ENCODE assay signal across 8 mouse cellular contexts in the genomic region with DNA sequence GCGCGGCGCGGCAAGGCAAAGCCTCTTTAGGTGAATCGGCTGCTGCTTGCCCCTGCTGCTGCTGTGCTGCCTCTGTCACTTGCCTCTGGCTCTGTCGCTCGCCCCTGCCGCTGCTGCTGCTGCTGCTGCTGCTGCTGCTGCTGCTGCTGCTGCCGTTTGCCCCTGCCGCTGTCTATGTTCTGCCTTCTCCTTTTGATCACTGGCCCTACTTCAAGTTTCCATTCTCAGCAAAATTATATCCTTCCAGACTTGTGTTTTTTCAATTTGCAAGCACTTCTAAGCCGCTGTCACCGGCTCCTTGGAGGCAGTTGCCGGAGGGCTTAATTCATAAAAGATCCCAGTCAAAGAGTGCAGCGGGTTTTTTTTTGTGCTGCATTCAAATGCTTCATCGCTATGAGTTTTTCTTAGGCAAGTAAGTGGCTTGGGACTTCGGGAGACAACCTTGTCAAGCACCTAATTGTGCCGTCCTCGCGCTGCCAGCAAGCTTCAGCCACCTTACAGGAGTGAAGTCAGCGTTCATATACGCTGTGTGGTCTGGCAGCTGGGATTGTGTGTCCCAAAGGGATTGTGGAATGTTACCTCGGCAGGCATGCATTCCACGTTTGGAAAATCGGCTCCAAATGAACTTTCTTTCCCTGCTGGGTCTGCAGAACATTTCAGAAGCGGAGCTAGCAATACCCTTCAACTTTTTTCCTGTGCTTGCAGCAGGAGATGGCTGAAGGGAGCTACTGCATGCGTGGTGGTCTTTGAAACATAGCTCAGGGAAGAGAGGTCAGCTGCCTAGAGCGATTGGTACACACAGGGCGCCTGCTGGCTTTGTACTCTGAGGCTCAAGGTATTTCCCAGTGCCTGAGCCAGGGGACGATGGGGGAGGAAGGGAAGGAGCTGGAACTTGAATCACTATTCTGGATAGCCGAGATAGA. TPM values are rescaled to one million over a fixed set of nuclear protein-coding genes. Genes with fewer than 3 reads are reported as not detected.
DNase-seq lines count a peak whose midpoint lies in the region; ATAC-seq lines count a peak whose summit lies in the region.

No protein-coding gene starts in this region.

- ATAC-seq in lung, embryonic 15.5 days (ENCODE audit: borderline replicate concordance, extremely low read depth, low FRiP score, low TSS enrichment), result no peak
- ATAC-seq in embryonic facial prominence, embryonic 11.5 days (replicated peaks; ENCODE audit: insufficient number of reproducible peaks, low FRiP score, low TSS enrichment, low read depth), result no peak; the same call in 1 of the 2 replicates
- no peak for ATAC-seq in heart, embryonic 13.5 days (ENCODE audit: extremely low read depth, insufficient number of reproducible peaks, low FRiP score, low TSS enrichment)
- ATAC-seq in kidney, embryonic 16.5 days (ENCODE audit: low FRiP score, low TSS enrichment), result no peak
- no peak for ATAC-seq in inflammation-experienced regulatory T-cells, adult 6 months

- peak overlapping the region; percentile 52 for H3K4me3 ChIP-seq in lung, embryonic 15.5 days
- H3K4me3 ChIP-seq in embryonic facial prominence, embryonic 11.5 days (ENCODE audit: low read depth, low read length), result peak overlapping the region; percentile 54
- peak overlapping the region; percentile 64 for H3K4me3 ChIP-seq in heart, embryonic 13.5 days
- H3K4me3 ChIP-seq in kidney, embryonic 16.5 days (ENCODE audit: low read length), result peak overlapping the region; percentile 59
- H3K4me3 ChIP-seq in megakaryocyte, embryonic 14.5 days (replicated peaks), result peak overlapping the region; percentile 89

- 4% methylated on average over 30 of the region's 30 CpGs for WGBS in lung, embryonic 15.5 days
- WGBS in embryonic facial prominence, embryonic 11.5 days, result 1% methylated on average over 30 of the region's 30 CpGs
- WGBS in heart, embryonic 13.5 days, result 5% methylated on average over 30 of the region's 30 CpGs
- 2% methylated on average over 30 of the region's 30 CpGs for WGBS in kidney, embryonic 16.5 days

- no peak for DNase-seq in lung, postnatal 25 days (ENCODE audit: low spot score)
- DNase-seq in embryonic facial prominence, embryonic 11.5 days (ENCODE audit: low spot score), result peak; percentile 83
- DNase-seq in testis, postnatal 14 days (ENCODE audit: low spot score), result peak; percentile 7

- H3K27me3 ChIP-seq in lung, embryonic 15.5 days, result peaks cover 35% of the 10 kb centered on the region
- no peaks in the 10 kb centered on the region for H3K27me3 ChIP-seq in embryonic facial prominence, embryonic 11.5 days (ENCODE audit: control insufficient read depth, insufficient read depth, low read length)
- H3K27me3 ChIP-seq in heart, embryonic 13.5 days (replicated peaks), result no peaks in the 10 kb centered on the region
- H3K27me3 ChIP-seq in kidney, embryonic 16.5 days (ENCODE audit: insufficient read depth, low read length), result peaks cover 19% of the 10 kb centered on the region
- peaks cover 66% of the 10 kb centered on the region for H3K27me3 ChIP-seq in megakaryocyte, embryonic 14.5 days (replicated peaks)

- no peaks in the 10 kb centered on the region for H3K9me3 ChIP-seq in lung, embryonic 15.5 days
- no peaks in the 10 kb centered on the region for H3K9me3 ChIP-seq in embryonic facial prominence, embryonic 11.5 days (replicated peaks; ENCODE audit: control insufficient read depth, low read length)
- H3K9me3 ChIP-seq in heart, embryonic 13.5 days, result peaks cover 7% of the 10 kb centered on the region; the same call in 1 of the 2 replicates
- H3K9me3 ChIP-seq in kidney, embryonic 16.5 days (ENCODE audit: low read length), result no peaks in the 10 kb centered on the region
- no peaks in the 10 kb centered on the region for H3K9me3 ChIP-seq in megakaryocyte, embryonic 14.5 days

- H3K36me3 ChIP-seq in lung, embryonic 15.5 days, result no peaks in the 10 kb centered on the region
- H3K36me3 ChIP-seq in embryonic facial prominence, embryonic 11.5 days (replicated peaks; ENCODE audit: control insufficient read depth, insufficient read depth, low read depth, low read length), result no peaks in the 10 kb centered on the region
- peaks cover 14% of the 10 kb centered on the region for H3K36me3 ChIP-seq in heart, embryonic 13.5 days
- H3K36me3 ChIP-seq in kidney, embryonic 16.5 days (ENCODE audit: insufficient read depth, low read length), result no peaks in the 10 kb centered on the region
- H3K36me3 ChIP-seq in megakaryocyte, embryonic 14.5 days (replicated peaks; ENCODE audit: low read length), result no peaks in the 10 kb centered on the region

- H3K27ac ChIP-seq in lung, embryonic 15.5 days, result peak overlapping the region; percentile 80
- H3K27ac ChIP-seq in embryonic facial prominence, embryonic 11.5 days (replicated peaks; ENCODE audit: low read depth, low read length), result peak overlapping the region; percentile 89
- peak overlapping the region; percentile 90 for H3K27ac ChIP-seq in heart, embryonic 13.5 days (replicated peaks)
- peak overlapping the region; percentile 74 for H3K27ac ChIP-seq in kidney, embryonic 16.5 days (ENCODE audit: low read length)

- peak overlapping the region; percentile 48 for H3K9ac ChIP-seq in lung, embryonic 15.5 days
- H3K9ac ChIP-seq in embryonic facial prominence, embryonic 11.5 days (replicated peaks; ENCODE audit: low read length), result peak overlapping the region; percentile 76
- peak overlapping the region; percentile 88 for H3K9ac ChIP-seq in heart, embryonic 13.5 days
- peak overlapping the region; percentile 68 for H3K9ac ChIP-seq in kidney, embryonic 16.5 days (replicated peaks; ENCODE audit: low read length)

- peaks cover 42% of the 10 kb centered on the region for H3K4me1 ChIP-seq in lung, embryonic 15.5 days
- H3K4me1 ChIP-seq in embryonic facial prominence, embryonic 11.5 days (ENCODE audit: control insufficient read depth, insufficient read depth, low read length), result peaks cover 18% of the 10 kb centered on the region
- H3K4me1 ChIP-seq in heart, embryonic 13.5 days, result peaks cover 54% of the 10 kb centered on the region
- H3K4me1 ChIP-seq in kidney, embryonic 16.5 days (ENCODE audit: insufficient read depth, low read length), result peaks cover 51% of the 10 kb centered on the region
- peaks cover 27% of the 10 kb centered on the region for H3K4me1 ChIP-seq in megakaryocyte, embryonic 14.5 days

- H3K4me2 ChIP-seq in lung, embryonic 15.5 days, result peak overlapping the region; percentile 70
- H3K4me2 ChIP-seq in embryonic facial prominence, embryonic 11.5 days (ENCODE audit: low read depth, low read length), result peak overlapping the region; percentile 69
- H3K4me2 ChIP-seq in heart, embryonic 13.5 days, result peak overlapping the region; percentile 74
- peak overlapping the region; percentile 80 for H3K4me2 ChIP-seq in kidney, embryonic 16.5 days (replicated peaks; ENCODE audit: low read depth, low read length)

RNA-seq across cellular contexts. Expression of gene Igf1, which starts 2.4 kb away (rescaled TPM):
- 74.5 and 77.1 TPM in 2 replicates for polyA plus RNA-seq in lung, embryonic 15.5 days (2015; fragmentation: Nextera tagmentation; extraction: Ambion mirVana)
- polyA plus RNA-seq in embryonic facial prominence, embryonic 11.5 days (2014; fragmentation: Nextera tagmentation; extraction: Ambion mirVana), result 66.3 and 67.8 TPM in 2 replicates
- polyA plus RNA-seq in heart, embryonic 13.5 days (2015; fragmentation: Nextera tagmentation; extraction: Ambion mirVana), result 34.3 and 39.5 TPM in 2 replicates
- polyA plus RNA-seq in kidney, embryonic 16.5 days (2015; fragmentation: Nextera tagmentation; extraction: Ambion mirVana), result 30.5 and 32.4 TPM in 2 replicates
- polyA plus RNA-seq in megakaryocyte, embryonic 14.5 days (2012; ENCODE audit: insufficient read depth, low replicate concordance), result 13.5 TPM in 1 of 2 replicates, not detected in the other
- under 1 TPM in 2 of 3 experiments, not detected in 1; 0.24 to 0.45 TPM for polyA plus RNA-seq in inflammation-experienced regulatory T-cells, adult 6 months (2017; shearing (Covaris generic))
